Mouse (Mus musculus) limb, embryonic 14.5 days (tissue): Measurements from ENCODE around the gene Rap1gds1. TPM values are rescaled to one million over a fixed set of nuclear protein-coding genes. Genes with fewer than 3 reads are reported as not detected.

Source experiments
- ATAC-seq: fragments of 200-750 bp; cut with Nextera tagmentation; 2 replicates; pipeline ENCODE4 v1.8.0; 2017; ENCODE audit warnings: low read depth, moderate number of reproducible peaks, moderate TSS enrichment; ENCODE audit not compliant: low FRiP score
- DNase-seq: peaks from one replicate; pipeline ENCODE4 v3.0.0-alpha.2; 2015; ENCODE audit warnings: low spot score
- H3K27ac ChIP-seq: fragments of 300-500 bp; sonication (generic); replicated peaks from 2 replicates; pipeline ENCODE4 v1.5.1; 2014; ENCODE audit warnings: low read depth, mild to moderate bottlenecking, low read length, moderate library complexity, mixed read lengths
- H3K27me3 ChIP-seq: fragments of 300-500 bp; sonication (generic); 2 replicates; pipeline ENCODE4 v1.6.1; 2014; ENCODE audit warnings: low read length, mixed read lengths; ENCODE audit not compliant: control insufficient read depth, insufficient read depth
- H3K36me3 ChIP-seq: fragments of 300-500 bp; sonication (generic); 2 replicates; pipeline ENCODE4 v1.6.1; 2014; ENCODE audit warnings: mild to moderate bottlenecking, low read length, moderate library complexity, mixed read lengths; ENCODE audit not compliant: control insufficient read depth, insufficient read depth
- H3K4me1 ChIP-seq: fragments of 300-500 bp; sonication (generic); 2 replicates; pipeline ENCODE4 v1.6.1; 2014; ENCODE audit warnings: antibody characterized with exemption, low read length, mixed read lengths; ENCODE audit not compliant: control insufficient read depth, insufficient read depth
- H3K4me2 ChIP-seq: fragments of 300-500 bp; sonication (generic); replicated peaks from 2 replicates; pipeline ENCODE4 v1.6.1; 2014; ENCODE audit warnings: low read depth, mild to moderate bottlenecking, low read length, moderate library complexity; ENCODE audit not compliant: severe bottlenecking
- H3K4me3 ChIP-seq: fragments of 300-500 bp; sonication (generic); replicated peaks from 2 replicates; pipeline ENCODE4 v1.5.1; 2014; ENCODE audit warnings: low read length
- H3K9ac ChIP-seq: fragments of 300-500 bp; sonication (generic); 2 replicates; pipeline ENCODE4 v1.6.1; 2014; ENCODE audit warnings: mild to moderate bottlenecking, low read depth, low read length, moderate library complexity; ENCODE audit not compliant: severe bottlenecking
- H3K9me3 ChIP-seq: fragments of 300-500 bp; sonication (generic); 2 replicates; pipeline ENCODE4 v1.6.1; 2016; ENCODE audit warnings: low read length; ENCODE audit not compliant: control insufficient read depth
- POLR2A ChIP-seq: fragments of 200-500 bp; IDR thresholded peaks from 2 replicates; pipeline ENCODE4 v1.8.0; 2012; ENCODE audit warnings: inconsistent platforms, mild to moderate bottlenecking, moderate library complexity, borderline replicate concordance; ENCODE audit not compliant: insufficient read depth, insufficient read length; ENCODE audit errors: extremely low read depth
- WGBS: fragments of 180-500 bp; shearing (Covaris S2); extraction: QIAGEN DNeasy Blood & Tissue Kit; methylation state at CpG from one replicate; pipeline ENCODE4 v1.1.7; 2014; 5-methylcytosine and 5-hydroxymethylcytosine counted together
- polyA plus RNA-seq, 2 experiments: library from polyadenylated mRNA; depleted of rRNA in 1 of 2; stranded (reverse) in 1 of 2; unstranded in 1 of 2; fragments of >200 nt; fragmentation: Nextera tagmentation in 1 of 2; extraction: Ambion mirVana in 1 of 2; gene quantifications; 2 replicates each; pipeline versions ENCODE4 v1.2.1 to v1.2.3; 2012 to 2014

The Rap1gds1 gene
- polyA plus RNA-seq, 2 experiments, result 32.2 to 48.7 TPM

GRCm38 (mm10) chr3:138876418-138876817 is 198.6 kb downstream of the Rap1gds1 start:
- DNase-seq (no peak), ATAC-seq (no peak)
- H3K27ac ChIP-seq, result no peak overlapping the region
- no peak for TF ChIP-seq POLR2A
- H3K9ac ChIP-seq, result no peak overlapping the region
- 91% methylated on average over 10 of the region's 10 CpGs for WGBS
- no peaks in the 10 kb centered on the region for H3K9me3 ChIP-seq
- no peak overlapping the region for H3K4me3 ChIP-seq
- no peaks in the 10 kb centered on the region; the same call in 1 of the 2 replicates for H3K36me3 ChIP-seq
- H3K4me2 ChIP-seq, result no peak overlapping the region
- no peaks in the 10 kb centered on the region for H3K4me1 ChIP-seq
- H3K27me3 ChIP-seq, result no peaks in the 10 kb centered on the region

GRCm38 (mm10) chr3:138875936-138876335 is 199.1 kb downstream of the Rap1gds1 start:
- Histone ChIP-seq H3K27ac (no peak overlapping the region), H3K9me3 (no peaks in the 10 kb centered on the region), H3K4me1 (no peaks in the 10 kb centered on the region), H3K4me3 (no peak overlapping the region), H3K27me3 (no peaks in the 10 kb centered on the region), H3K4me2 (no peak overlapping the region), H3K36me3 (no peaks in the 10 kb centered on the region; the same call in 1 of the 2 replicates), H3K9ac (no peak overlapping the region)
- TF ChIP-seq POLR2A, result no peak
- 91% methylated on average over 6 of the region's 6 CpGs for WGBS
- DNase-seq (no peak), ATAC-seq (no peak)

Other genes starting within 250 kb of the Rap1gds1 start
- 0.09 TPM in 1 of 2 replicates, not detected in the other for gene Stpg2, start 130.5 kb upstream of the Rap1gds1 start, polyA plus RNA-seq (2012; rRNA removed)
- gene Stpg2, start 130.5 kb upstream of the Rap1gds1 start, polyA plus RNA-seq (2014; fragmentation: Nextera tagmentation; extraction: Ambion mirVana), result not detected in 2 replicates